Mouse (Mus musculus) brain, embryonic 14.5 days (tissue): ENCODE results near the gene Gjc3.

Source experiments
- CTCF ChIP-seq: fragments of 200-500 bp; IDR thresholded peaks from 2 replicates; pipeline ENCODE4 v1.5.1; 2012; ENCODE audit warnings: inconsistent platforms, mild to moderate bottlenecking, moderate library complexity, borderline replicate concordance; ENCODE audit not compliant: insufficient read depth, insufficient read length; ENCODE audit errors: extremely low read depth
- POLR2A ChIP-seq: fragments of 200-500 bp; IDR thresholded peaks from 2 replicates; pipeline ENCODE4 v1.6.1; 2012; ENCODE audit warnings: mild to moderate bottlenecking, inconsistent platforms, borderline replicate concordance; ENCODE audit not compliant: poor library complexity, insufficient read depth, insufficient read length, severe bottlenecking; ENCODE audit errors: extremely low read depth

- TF ChIP-seq CTCF (no peak), POLR2A (no peak)
These were observed 49.5 kb upstream of the Gjc3 start for GRCm38 (mm10) chr5:138012382-138012781.
